Mouse (Mus musculus) stomach, embryonic 14.5 days (tissue): Measurements from ENCODE around the gene Fermt3. TPM values are rescaled to one million over a fixed set of nuclear protein-coding genes. Genes with fewer than 3 reads are reported as not detected.

Experiments
- ATAC-seq: fragments of 200-750 bp; cut with Nextera tagmentation; 2 replicates; pipeline ENCODE4 v1.8.0; 2017; ENCODE audit warnings: low read depth, moderate TSS enrichment; ENCODE audit not compliant: insufficient number of reproducible peaks, insufficient read depth, low FRiP score
- H3K27ac ChIP-seq: fragments of 300-500 bp; sonication (generic); 2 replicates; pipeline ENCODE4 v1.5.1; 2014; ENCODE audit warnings: mild to moderate bottlenecking, low read length, moderate library complexity, mixed read lengths
- H3K27me3 ChIP-seq: fragments of 300-500 bp; sonication (generic); 2 replicates; pipeline ENCODE4 v1.6.1; 2014; ENCODE audit warnings: low read length, control low read depth, mixed read lengths; ENCODE audit not compliant: control insufficient read depth, insufficient read depth
- H3K36me3 ChIP-seq: fragments of 300-500 bp; sonication (generic); 2 replicates; pipeline ENCODE4 v1.6.1; 2014; ENCODE audit warnings: mild to moderate bottlenecking, control low read depth, low read length, moderate library complexity, mixed read lengths; ENCODE audit not compliant: control insufficient read depth, insufficient read depth
- H3K4me1 ChIP-seq: fragments of 300-500 bp; sonication (generic); 2 replicates; pipeline ENCODE4 v1.6.1; 2014; ENCODE audit warnings: low read length, control low read depth, mixed read lengths; ENCODE audit not compliant: control insufficient read depth, insufficient read depth
- H3K4me2 ChIP-seq: fragments of 300-500 bp; sonication (generic); replicated peaks from 2 replicates; pipeline ENCODE4 v1.6.1; 2014; ENCODE audit warnings: low read depth, low read length, control low read depth
- H3K4me3 ChIP-seq: fragments of 300-500 bp; sonication (generic); 2 replicates; pipeline ENCODE4 v1.5.1; 2014; ENCODE audit warnings: low read depth, low read length, control low read depth
- H3K9ac ChIP-seq: fragments of 300-500 bp; sonication (generic); replicated peaks from 2 replicates; pipeline ENCODE4 v1.6.1; 2014; ENCODE audit warnings: low read depth, mild to moderate bottlenecking, control low read depth, low read length, moderate library complexity, mixed read lengths
- H3K9me3 ChIP-seq: fragments of 300-500 bp; sonication (generic); 2 replicates; pipeline ENCODE4 v1.6.1; 2016; ENCODE audit warnings: low read depth, low read length, control low read depth; ENCODE audit not compliant: control insufficient read depth
- WGBS: fragments of 180-500 bp; shearing (Covaris S2); extraction: QIAGEN DNeasy Blood & Tissue Kit; methylation state at CpG from one replicate; pipeline ENCODE4 v1.1.7; 2014; 5-methylcytosine and 5-hydroxymethylcytosine counted together
- polyA plus RNA-seq: library from polyadenylated mRNA; unstranded; fragments of >200 nt; fragmentation: Nextera tagmentation; extraction: Ambion mirVana; gene quantifications from 2 replicates; pipeline ENCODE4 v1.2.1, GENCODE M21; 2014

Fermt3 gene
- polyA plus RNA-seq, 1 experiment from 2014 or later: 8.2 TPM

- Histone ChIP-seq H3K9me3 (no peaks in the 10 kb centered on the region), H3K4me2 (peak overlapping the region; percentile 93), H3K27ac (no peak overlapping the region; the same call in 1 of the 2 replicates), H3K9ac (no peak overlapping the region), H3K4me1 (peaks cover 20% of the 10 kb centered on the region), H3K4me3 (no peak overlapping the region), H3K27me3 (no peaks in the 10 kb centered on the region), H3K36me3 (peaks cover 9% of the 10 kb centered on the region; the same call in 1 of the 2 replicates)
- 80% methylated on average over 5 of the region's 5 CpGs for WGBS
- no peak for ATAC-seq
These were observed 69.7 kb downstream of the Fermt3 start for GRCm38 (mm10) chr19:6949532-6949931.

Other genes with a start within 250 kb of the Fermt3 start
- gene Rps6ka4, start 178.8 kb downstream of the Fermt3 start, polyA plus RNA-seq: 24.2 and 26.1 TPM in 2 replicates
- gene Ccdc88b, start 161.3 kb downstream of the Fermt3 start, polyA plus RNA-seq: 0.59 and 0.80 TPM in 2 replicates
- gene Trmt112, start 109.8 kb downstream of the Fermt3 start, polyA plus RNA-seq: 152 and 158 TPM in 2 replicates
- 166 and 172 TPM in 2 replicates for gene Prdx5, start 109.4 kb downstream of the Fermt3 start, polyA plus RNA-seq
- gene Esrra, start 97.7 kb downstream of the Fermt3 start, polyA plus RNA-seq: 6.5 and 6.8 TPM in 2 replicates
- 1.5 and 1.8 TPM in 2 replicates for gene Catsperz, start 94.1 kb downstream of the Fermt3 start, polyA plus RNA-seq
- 0.35 and 0.95 TPM in 2 replicates for gene Kcnk4, start 85.0 kb downstream of the Fermt3 start, polyA plus RNA-seq
- 69.1 and 70.8 TPM in 2 replicates for gene Bad, start 77.6 kb downstream of the Fermt3 start, polyA plus RNA-seq
- 21.8 and 24.8 TPM in 2 replicates for gene Gpr137, start 77.0 kb downstream of the Fermt3 start, polyA plus RNA-seq
- gene Ppp1r14b, start 44.5 kb downstream of the Fermt3 start, polyA plus RNA-seq: 99.5 and 103 TPM in 2 replicates
- 50.6 and 56.1 TPM in 2 replicates for gene Plcb3, start 43.0 kb downstream of the Fermt3 start, polyA plus RNA-seq
- 88.3 and 94.1 TPM in 2 replicates for gene Fkbp2, start 39.0 kb downstream of the Fermt3 start, polyA plus RNA-seq
- gene Vegfb, start 31.8 kb downstream of the Fermt3 start, polyA plus RNA-seq: 38.5 and 44.7 TPM in 2 replicates
- 23.8 and 31.2 TPM in 2 replicates for gene Dnajc4, start 26.9 kb downstream of the Fermt3 start, polyA plus RNA-seq
- 15.3 and 19.6 TPM in 2 replicates for gene Nudt22, start 23.4 kb downstream of the Fermt3 start, polyA plus RNA-seq
- gene Trpt1, start 23.3 kb downstream of the Fermt3 start, polyA plus RNA-seq: 9.6 and 11.5 TPM in 2 replicates
- gene Stip1, start 20.5 kb upstream of the Fermt3 start, polyA plus RNA-seq: 201 and 210 TPM in 2 replicates
- 7.7 and 8.3 TPM in 2 replicates for gene Macrod1, start 37.3 kb upstream of the Fermt3 start, polyA plus RNA-seq
- 7.4 and 9.2 TPM in 2 replicates for gene Flrt1, start 86.3 kb upstream of the Fermt3 start, polyA plus RNA-seq
- 222 and 238 TPM in 2 replicates for gene Otub1, start 186.8 kb upstream of the Fermt3 start, polyA plus RNA-seq
- gene Cox8a, start 198.1 kb upstream of the Fermt3 start, polyA plus RNA-seq: 1,044 and 1,144 TPM in 2 replicates
- 59.4 and 59.6 TPM in 2 replicates for gene Naa40, start 221.7 kb upstream of the Fermt3 start, polyA plus RNA-seq
- 8.4 and 10.2 TPM in 2 replicates for gene Rcor2, start 247.9 kb upstream of the Fermt3 start, polyA plus RNA-seq